9 mouse cellular contexts compared by ENCODE assay signal in the genomic region with DNA sequence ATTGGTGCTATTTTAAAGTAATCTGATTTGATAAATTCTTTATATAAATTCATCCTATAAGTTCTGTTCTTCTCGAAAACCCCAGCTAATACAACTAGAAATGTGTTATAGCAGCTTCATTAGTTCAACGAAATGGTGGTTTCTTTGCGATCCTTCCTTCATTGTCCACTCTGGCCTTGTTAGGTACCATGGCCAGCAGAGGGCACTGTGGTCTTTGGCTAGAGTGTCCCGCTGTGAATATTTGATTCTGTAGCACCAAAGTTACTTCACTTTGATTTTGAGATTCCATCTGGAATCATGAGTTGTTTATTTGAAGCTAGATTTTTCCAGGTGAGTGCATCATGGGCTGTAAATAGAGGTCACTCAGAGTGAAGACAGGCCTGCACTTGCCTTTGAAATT.
DNase-seq lines count a peak whose midpoint lies in the region; TF ChIP-seq lines count a peak whose summit lies in the region.
"Had no signal": no experiment of that assay in that cellular context is flagged by ENCODE, and none has a peak within 500 bp of the region (broad histone marks: within the 10 kb centered on the region; RNA-seq: fewer than 3 reads in every experiment).

No protein-coding gene starts in this region.

- DNase-seq in cerebellum, postnatal 14 days: peak; percentile 75 to 85
- DNase-seq in cerebellum, adult 9-11 months: no peak
- peak; percentile 2 for DNase-seq in thymus, adult 2 months
- no peak for DNase-seq in thymus, adult 18-20 months
- peak; percentile 66 to 90 for DNase-seq in kidney, postnatal 25 days
- DNase-seq in lung, postnatal 36 days: peak; percentile 85
- peak; percentile 16 for DNase-seq in thymus, postnatal 14 days

- H3K4me1 ChIP-seq in thymus, adult 2 months (replicated peaks; ENCODE audit: control insufficient read depth, insufficient read depth, low read length): no peaks in the 10 kb centered on the region
- no peaks in the 10 kb centered on the region for H3K4me1 ChIP-seq in embryonic fibroblast, embryonic 13.5 days (ENCODE audit: control insufficient read depth, insufficient read depth, low read length)

- TF ChIP-seq POLR2A in thymus, adult 2 months (IDR thresholded peaks at IDR 0.05; ENCODE audit: control insufficient read depth, extremely low read depth, insufficient read depth, low read length, poor library complexity): no peak
- no peak for TF ChIP-seq POLR2A in embryonic fibroblast, embryonic 13.5 days (IDR thresholded peaks at IDR 0.05; ENCODE audit: low read depth, low read length)

- no peaks in the 10 kb centered on the region for H3K27me3 ChIP-seq in thymus, adult 2 months (ENCODE audit: control insufficient read depth, insufficient read depth, low read length)

- 26% methylated on average over 4 of the region's 4 CpGs for WGBS in thymus, adult 2 months

- TF ChIP-seq CTCF in thymus, adult 2 months (IDR thresholded peaks at IDR 0.05; ENCODE audit: borderline replicate concordance, control insufficient read depth, extremely low read depth, insufficient read depth, low read length, poor library complexity): no peak
- TF ChIP-seq CTCF in embryonic fibroblast, embryonic 13.5 days (IDR thresholded peaks at IDR 0.05; ENCODE audit: borderline replicate concordance, insufficient read depth, low read length): peak; percentile 69; the same call in 1 of the 2 replicates

- H3K36me3 ChIP-seq in thymus, adult 2 months (ENCODE audit: control insufficient read depth, insufficient read depth, low read length): no peaks in the 10 kb centered on the region
- H3K36me3 ChIP-seq: G1E had no signal

- no peak overlapping the region for H3K4me3 ChIP-seq in thymus, adult 2 months (ENCODE audit: control insufficient read depth, insufficient read depth, low read length)
- H3K4me3 ChIP-seq in embryonic fibroblast, embryonic 13.5 days (ENCODE audit: insufficient read depth, low read length): no peak overlapping the region

- H3K27ac ChIP-seq in thymus, adult 2 months (ENCODE audit: control insufficient read depth, insufficient read depth, low read length): no peak overlapping the region
- no peak overlapping the region for H3K27ac ChIP-seq in embryonic fibroblast, embryonic 13.5 days (ENCODE audit: insufficient read depth, low read length)

Comparison
In these comparisons a context has a peak if more than half of its experiments do, and no peak if none do; other contexts are left out.
1. DNase-seq: peak in cerebellum, postnatal 14 days (2 of 2), thymus, adult 2 months (single experiment), kidney, postnatal 25 days (2 of 2), lung, postnatal 36 days (single experiment) and thymus, postnatal 14 days (single experiment); none in cerebellum, adult 9-11 months (single experiment) and thymus, adult 18-20 months (0 of 2).